Mouse (Mus musculus) midbrain, embryonic 15.5 days (tissue): ENCODE measurements around the gene Dnajc16. TPM values are rescaled to one million over a fixed set of nuclear protein-coding genes. Genes with fewer than 3 reads are reported as not detected.
A peak's percentile ranks its signal among the peaks of the same experiment; 100 is the strongest.

Source experiments
- ATAC-seq: fragments of 200-750 bp; cut with Nextera tagmentation; replicated peaks from 2 replicates; pipeline ENCODE4 v1.8.0; 2017; ENCODE audit warnings: moderate TSS enrichment
- H3K27ac ChIP-seq: fragments of 300-500 bp; sonication (generic); 2 replicates; pipeline ENCODE4 v1.5.1; 2015; ENCODE audit warnings: mild to moderate bottlenecking, inconsistent platforms
- H3K27me3 ChIP-seq: fragments of 300-500 bp; sonication (generic); replicated peaks from 2 replicates; pipeline ENCODE4 v1.6.1; 2015; ENCODE audit warnings: inconsistent platforms
- H3K36me3 ChIP-seq: fragments of 300-500 bp; sonication (generic); replicated peaks from 2 replicates; pipeline ENCODE4 v1.6.1; 2015; ENCODE audit warnings: inconsistent platforms
- H3K4me1 ChIP-seq: fragments of 300-500 bp; sonication (generic); 2 replicates; pipeline ENCODE4 v1.6.1; 2015; ENCODE audit warnings: inconsistent platforms
- H3K4me2 ChIP-seq: fragments of 300-500 bp; sonication (generic); 2 replicates; pipeline ENCODE4 v1.6.1; 2015; ENCODE audit warnings: inconsistent platforms, mild to moderate bottlenecking, moderate library complexity
- H3K4me3 ChIP-seq: fragments of 300-500 bp; sonication (generic); 2 replicates; pipeline ENCODE4 v1.5.1; 2015; ENCODE audit warnings: mild to moderate bottlenecking, inconsistent platforms
- H3K9ac ChIP-seq: fragments of 300-500 bp; sonication (generic); 2 replicates; pipeline ENCODE4 v1.6.1; 2015; ENCODE audit warnings: mild to moderate bottlenecking, inconsistent platforms
- H3K9me3 ChIP-seq: fragments of 300-500 bp; sonication (generic); 2 replicates; pipeline ENCODE4 v1.6.1; 2016; ENCODE audit warnings: inconsistent platforms
- WGBS: fragments of 180-500 bp; shearing (Covaris S2); methylation state at CpG from one replicate; pipeline ENCODE4 v1.1.7; 2015; ENCODE audit warnings: mixed read lengths; 5-methylcytosine and 5-hydroxymethylcytosine counted together
- polyA plus RNA-seq: library from polyadenylated mRNA; unstranded; fragments of >200 nt; fragmentation: Nextera tagmentation; extraction: Ambion mirVana; gene quantifications from 2 replicates; pipeline ENCODE4 v1.2.1, GENCODE M21; 2015

Dnajc16 gene
- polyA plus RNA-seq, 1 experiment from 2014 or later = 6.5 TPM

GRCm38 (mm10) chr4:141731766-141732165 is 59.0 kb downstream of the Dnajc16 start:
- H3K4me2 ChIP-seq = no peak overlapping the region
- 78% methylated on average over 5 of the region's 5 CpGs for WGBS

GRCm38 (mm10) chr4:141730401-141730800 is 60.3 kb downstream of the Dnajc16 start:
- no peak overlapping the region for H3K4me3 ChIP-seq
- H3K27ac ChIP-seq = no peak overlapping the region
- H3K27me3 ChIP-seq = no peaks in the 10 kb centered on the region
- 86% methylated on average over 13 of the region's 13 CpGs for WGBS
- no peak for ATAC-seq
- peaks cover 10% of the 10 kb centered on the region for H3K4me1 ChIP-seq
- H3K9me3 ChIP-seq = no peaks in the 10 kb centered on the region
- no peak overlapping the region for H3K9ac ChIP-seq
- no peak overlapping the region for H3K4me2 ChIP-seq
- no peaks in the 10 kb centered on the region for H3K36me3 ChIP-seq

More at GRCm38 (mm10) chr4:141731766-141732165, 59.0 kb downstream of the Dnajc16 start:
- H3K4me1 ChIP-seq = peaks cover 11% of the 10 kb centered on the region
- no peak for ATAC-seq
- H3K4me3 ChIP-seq = no peak overlapping the region
- H3K9ac ChIP-seq = no peak overlapping the region
- H3K9me3 ChIP-seq = no peaks in the 10 kb centered on the region
- no peaks in the 10 kb centered on the region for H3K27me3 ChIP-seq
- no peak overlapping the region for H3K27ac ChIP-seq
- no peaks in the 10 kb centered on the region for H3K36me3 ChIP-seq

GRCm38 (mm10) chr4:141729266-141729665 is 61.5 kb downstream of the Dnajc16 start:
- H3K27me3 ChIP-seq = no peaks in the 10 kb centered on the region
- H3K4me3 ChIP-seq = no peak overlapping the region
- no peak overlapping the region for H3K4me2 ChIP-seq
- peaks cover 2% of the 10 kb centered on the region; the same call in 1 of the 2 replicates for H3K4me1 ChIP-seq
- H3K36me3 ChIP-seq = no peaks in the 10 kb centered on the region
- H3K27ac ChIP-seq = no peak overlapping the region
- 80% methylated on average over 3 of the region's 3 CpGs for WGBS
- no peaks in the 10 kb centered on the region for H3K9me3 ChIP-seq
- no peak overlapping the region for H3K9ac ChIP-seq
- ATAC-seq = no peak

- no peaks in the 10 kb centered on the region for H3K36me3 ChIP-seq
- peaks cover 23% of the 10 kb centered on the region for H3K4me1 ChIP-seq
- no peaks in the 10 kb centered on the region for H3K9me3 ChIP-seq
- WGBS = 56% methylated on average over 3 of the region's 3 CpGs
- ATAC-seq = no peak
- no peak overlapping the region for H3K27ac ChIP-seq
- no peak overlapping the region for H3K4me2 ChIP-seq
- no peak overlapping the region for H3K4me3 ChIP-seq
- H3K9ac ChIP-seq = no peak overlapping the region
- no peaks in the 10 kb centered on the region for H3K27me3 ChIP-seq
Observed at GRCm38 (mm10) chr4:141725738-141726137, 65.0 kb downstream of the Dnajc16 start.

- no peak for ATAC-seq
- WGBS = 81% methylated on average over 5 of the region's 5 CpGs
- H3K4me3 ChIP-seq = no peak overlapping the region
- no peak overlapping the region for H3K27ac ChIP-seq
- no peak overlapping the region for H3K9ac ChIP-seq
- H3K27me3 ChIP-seq = no peaks in the 10 kb centered on the region
- no peaks in the 10 kb centered on the region for H3K9me3 ChIP-seq
- H3K4me1 ChIP-seq = peaks cover 25% of the 10 kb centered on the region
- H3K36me3 ChIP-seq = no peaks in the 10 kb centered on the region
- no peak overlapping the region for H3K4me2 ChIP-seq
Observed at GRCm38 (mm10) chr4:141725277-141725676, 65.5 kb downstream of the Dnajc16 start.

GRCm38 (mm10) chr4:141724594-141724993 is 66.1 kb downstream of the Dnajc16 start:
- Histone ChIP-seq H3K4me3 (no peak overlapping the region), H3K27ac (no peak overlapping the region), H3K9ac (no peak overlapping the region), H3K36me3 (0 out of 2 replicates have a peak, but pooled peaks cover 4% of the 10 kb centered on the region), H3K9me3 (no peaks in the 10 kb centered on the region), H3K4me2 (no peak overlapping the region), H3K4me1 (peaks cover 25% of the 10 kb centered on the region), H3K27me3 (no peaks in the 10 kb centered on the region)
- 71% methylated on average over 11 of the region's 11 CpGs for WGBS
- ATAC-seq = no peak

GRCm38 (mm10) chr4:141723673-141724068 is 67.1 kb downstream of the Dnajc16 start:
- Histone ChIP-seq H3K4me2 (peak overlapping the region; percentile 72), H3K9ac (peak overlapping the region; percentile 90), H3K9me3 (no peaks in the 10 kb centered on the region), H3K4me3 (peak overlapping the region; percentile 80), H3K27me3 (no peaks in the 10 kb centered on the region), H3K4me1 (peaks cover 25% of the 10 kb centered on the region), H3K36me3 (0 out of 2 replicates have a peak, but pooled peaks cover 5% of the 10 kb centered on the region), H3K27ac (peak overlapping the region; percentile 91)
- peak; percentile 75 for ATAC-seq
- WGBS = 9% methylated on average over 13 of the region's 13 CpGs

- peak within 1 kb of the TSS; percentile 72 for H3K4me2 ChIP-seq
- peak; percentile 94 for ATAC-seq
- H3K9me3 ChIP-seq = no peaks in the 10 kb centered on the region
- H3K27me3 ChIP-seq = no peaks in the 10 kb centered on the region
- H3K4me1 ChIP-seq = peaks cover 25% of the 10 kb centered on the region
- peak within 1 kb of the TSS; percentile 90 for H3K9ac ChIP-seq
- H3K4me3 ChIP-seq = peak within 1 kb of the TSS; percentile 80
- under 1% methylated on average over 81 of the region's 105 CpGs for WGBS
- 0 out of 2 replicates have a peak, but pooled peaks cover 5% of the 10 kb centered on the region for H3K36me3 ChIP-seq
- peak within 1 kb of the TSS; percentile 91 for H3K27ac ChIP-seq
Observed at GRCm38 (mm10) chr4:141722731-141723672, 67.7 kb downstream of the Dnajc16 start, which contains the start of gene Ddi2. Ddi2 (minus strand) TSS chr4:141723419.

- Histone ChIP-seq H3K36me3 (0 out of 2 replicates have a peak, but pooled peaks cover 5% of the 10 kb centered on the region), H3K9ac (no peak overlapping the region; the same call in 1 of the 2 replicates), H3K4me3 (peak overlapping the region; percentile 80), H3K27me3 (no peaks in the 10 kb centered on the region), H3K27ac (no peak overlapping the region), H3K4me2 (peak overlapping the region; percentile 72), H3K4me1 (peaks cover 25% of the 10 kb centered on the region), H3K9me3 (no peaks in the 10 kb centered on the region)
- 83% methylated on average over 6 of the region's 6 CpGs for WGBS
- ATAC-seq = no peak
Observed at GRCm38 (mm10) chr4:141721961-141722360, 68.8 kb downstream of the Dnajc16 start.

- peaks cover 25% of the 10 kb centered on the region for H3K4me1 ChIP-seq
- H3K36me3 ChIP-seq = 0 out of 2 replicates have a peak, but pooled peaks cover 5% of the 10 kb centered on the region
- H3K27ac ChIP-seq = no peak overlapping the region
- no peak overlapping the region for H3K9ac ChIP-seq
- 82% methylated on average over 6 of the region's 6 CpGs for WGBS
- ATAC-seq = no peak
- H3K4me2 ChIP-seq = no peak overlapping the region
- no peak overlapping the region for H3K4me3 ChIP-seq
- no peaks in the 10 kb centered on the region for H3K9me3 ChIP-seq
- no peaks in the 10 kb centered on the region for H3K27me3 ChIP-seq
Observed at GRCm38 (mm10) chr4:141720761-141721523, 69.8 kb downstream of the Dnajc16 start.

GRCm38 (mm10) chr4:141719304-141719703 is 71.4 kb downstream of the Dnajc16 start:
- Histone ChIP-seq H3K4me2 (no peak overlapping the region), H3K9me3 (no peaks in the 10 kb centered on the region), H3K27me3 (no peaks in the 10 kb centered on the region), H3K4me3 (no peak overlapping the region), H3K36me3 (0 out of 2 replicates have a peak, but pooled peaks cover 5% of the 10 kb centered on the region), H3K27ac (no peak overlapping the region), H3K4me1 (peaks cover 25% of the 10 kb centered on the region), H3K9ac (no peak overlapping the region)
- 97% methylated on average over 1 of the region's 1 CpGs for WGBS
- ATAC-seq = no peak

- Histone ChIP-seq H3K36me3 (peaks cover 9% of the 10 kb centered on the region; the same call in 1 of the 2 replicates), H3K27me3 (no peaks in the 10 kb centered on the region), H3K9me3 (no peaks in the 10 kb centered on the region), H3K9ac (no peak overlapping the region), H3K4me3 (no peak overlapping the region), H3K4me2 (no peak overlapping the region), H3K4me1 (peaks cover 19% of the 10 kb centered on the region), H3K27ac (no peak overlapping the region)
- 87% methylated on average over 4 of the region's 4 CpGs for WGBS
- no peak for ATAC-seq
Observed at GRCm38 (mm10) chr4:141717633-141718032, 73.1 kb downstream of the Dnajc16 start.
